Mouse (Mus musculus) erythroblast, embryonic 14.5 days (primary cell): ENCODE measurements around the gene Akain1.

Source experiments
- GATA1 ChIP-seq: IDR thresholded peaks from 2 replicates; pipeline ENCODE4 v1.6.1; 2012; ENCODE audit warnings: low read length, inconsistent platforms, mixed read lengths
- TAL1 ChIP-seq: IDR thresholded peaks from 3 replicates; pipeline ENCODE4 v1.6.1; 2012; ENCODE audit warnings: low read length, inconsistent platforms, mixed read lengths

GRCm38 (mm10) chr17:69497315-69497714, 58.2 kb downstream of the Akain1 start:
- TF ChIP-seq TAL1: no peak
- no peak for TF ChIP-seq GATA1
